Comparison of ENCODE assay signal across 8 mouse cellular contexts in genomic region chr2:168929691-168930090, GRCm38 (mm10). TPM values are rescaled to one million over a fixed set of nuclear protein-coding genes. Genes with fewer than 3 reads are reported as not detected.
A peak's percentile ranks its signal among the peaks of the same experiment; 100 is the strongest.
DNase-seq lines count a peak whose midpoint lies in the region; ATAC-seq and TF ChIP-seq lines count a peak whose summit lies in the region.

No protein-coding gene starts in this region.

- no peak overlapping the region for H3K9ac ChIP-seq in forebrain, postnatal 0 days
- no peak overlapping the region for H3K9ac ChIP-seq in forebrain, embryonic 12.5 days
- no peak overlapping the region for H3K9ac ChIP-seq in embryonic facial prominence, embryonic 14.5 days (ENCODE audit: low read depth, low read length)

- no peaks in the 10 kb centered on the region for H3K79me2 ChIP-seq in C2C12 (ENCODE audit: control insufficient read depth, insufficient read depth)

- H3ac ChIP-seq in C2C12 (ENCODE audit: control insufficient read depth, insufficient read length, low read depth), result no peak overlapping the region

- peaks cover 33% of the 10 kb centered on the region; the same call in 1 of the 2 replicates for H3K36me3 ChIP-seq in forebrain, postnatal 0 days (ENCODE audit: insufficient read depth)
- peaks cover 52% of the 10 kb centered on the region for H3K36me3 ChIP-seq in forebrain, embryonic 12.5 days (replicated peaks)
- H3K36me3 ChIP-seq in C2C12 (ENCODE audit: control insufficient read depth, insufficient read depth), result peaks cover 54% of the 10 kb centered on the region
- peaks cover 70% of the 10 kb centered on the region for H3K36me3 ChIP-seq in embryonic facial prominence, embryonic 14.5 days (ENCODE audit: control insufficient read depth, insufficient read depth, low read length)

- peak; percentile 72 for DNase-seq in forebrain, postnatal 0 days
- DNase-seq in adrenal gland, postnatal 36 days, result peak; percentile 69 to 79
- DNase-seq in embryonic facial prominence, embryonic 14.5 days (ENCODE audit: low spot score), result peak; percentile 58
- DNase-seq in layer of hippocampus, adult 11-12 months (ENCODE audit: low spot score), result peak; percentile 80
- peak; percentile 75 for DNase-seq in lung, postnatal 14 days
- peak; percentile 59 to 87 for DNase-seq in spleen, postnatal 4 days (ENCODE audit: low spot score in 2 of 2)

- 23% methylated on average over 10 of the region's 10 CpGs for WGBS in forebrain, postnatal 0 days
- 28% methylated on average over 10 of the region's 10 CpGs for WGBS in forebrain, embryonic 12.5 days
- WGBS in embryonic facial prominence, embryonic 14.5 days, result 23% methylated on average over 10 of the region's 10 CpGs

- no peak for ATAC-seq in forebrain, postnatal 0 days
- no peak for ATAC-seq in forebrain, embryonic 12.5 days (ENCODE audit: low FRiP score)
- no peak for ATAC-seq in embryonic facial prominence, embryonic 14.5 days (ENCODE audit: low read depth)

- no peaks in the 10 kb centered on the region for H3K27me3 ChIP-seq in forebrain, postnatal 0 days (ENCODE audit: insufficient read depth, low read length)
- no peaks in the 10 kb centered on the region for H3K27me3 ChIP-seq in forebrain, embryonic 12.5 days
- H3K27me3 ChIP-seq in C2C12 (ENCODE audit: control insufficient read depth, insufficient read depth, insufficient read length), result no peaks in the 10 kb centered on the region
- no peaks in the 10 kb centered on the region for H3K27me3 ChIP-seq in embryonic facial prominence, embryonic 14.5 days (replicated peaks; ENCODE audit: control insufficient read depth, insufficient read depth, low read length)

- TF ChIP-seq CTCF in forebrain, postnatal 0 days (IDR thresholded peaks at IDR 0.05; ENCODE audit: low read depth), result peak; percentile 77
- TF ChIP-seq CTCF in C2C12 (IDR thresholded peaks at IDR 0.05; ENCODE audit: control insufficient read depth, insufficient read depth, insufficient read length), result peak; percentile 3

- H3K4me1 ChIP-seq in forebrain, postnatal 0 days (ENCODE audit: insufficient read depth), result no peaks in the 10 kb centered on the region
- H3K4me1 ChIP-seq in forebrain, embryonic 12.5 days, result no peaks in the 10 kb centered on the region
- H3K4me1 ChIP-seq in embryonic facial prominence, embryonic 14.5 days (ENCODE audit: control insufficient read depth, insufficient read depth, low read length), result no peaks in the 10 kb centered on the region

- H3K79me3 ChIP-seq in C2C12 (ENCODE audit: low read depth), result no peaks in the 10 kb centered on the region

- no peaks in the 10 kb centered on the region for H3K9me3 ChIP-seq in forebrain, postnatal 0 days (ENCODE audit: low read length)
- H3K9me3 ChIP-seq in forebrain, embryonic 12.5 days, result no peaks in the 10 kb centered on the region
- no peaks in the 10 kb centered on the region for H3K9me3 ChIP-seq in embryonic facial prominence, embryonic 14.5 days (ENCODE audit: control insufficient read depth, low read length)

- no peak overlapping the region for H3K27ac ChIP-seq in forebrain, postnatal 0 days (ENCODE audit: low read depth, low read length)
- H3K27ac ChIP-seq in forebrain, embryonic 12.5 days, result no peak overlapping the region
- no peak overlapping the region for H3K27ac ChIP-seq in embryonic facial prominence, embryonic 14.5 days (replicated peaks; ENCODE audit: low read depth, low read length)

- no peak overlapping the region for H3K4me3 ChIP-seq in forebrain, postnatal 0 days (ENCODE audit: low read depth, low read length)
- no peak overlapping the region for H3K4me3 ChIP-seq in forebrain, embryonic 12.5 days (replicated peaks)
- no peak overlapping the region for H3K4me3 ChIP-seq in C2C12 (ENCODE audit: insufficient read depth, poor library complexity, severe bottlenecking)
- H3K4me3 ChIP-seq in embryonic facial prominence, embryonic 14.5 days (ENCODE audit: low read depth, low read length), result no peak overlapping the region

- H3K4me2 ChIP-seq in forebrain, postnatal 0 days (ENCODE audit: low read depth), result no peak overlapping the region
- no peak overlapping the region for H3K4me2 ChIP-seq in forebrain, embryonic 12.5 days
- no peak overlapping the region for H3K4me2 ChIP-seq in embryonic facial prominence, embryonic 14.5 days (ENCODE audit: low read depth, low read length)

TF ChIP-seq in C2C12, 6 proteins besides CTCF, POLR2A, EP300 and RAD21:
- TF ChIP-seq FOSL1 (IDR thresholded peaks at IDR 0.05; ENCODE audit: insufficient read depth, low read length, poor library complexity, severe bottlenecking) (no peak), MAX (IDR thresholded peaks at IDR 0.05) (no peak)

RNA-seq across cellular contexts. Expression of gene Zfp64, which starts 25.7 kb away (rescaled TPM):
- total RNA-seq in forebrain, postnatal 0 days (2014; rRNA removed), result 26.0 and 32.3 TPM in 2 replicates
- 27.6 and 29.6 TPM in 2 replicates for polyA plus RNA-seq in forebrain, postnatal 0 days (2015; fragmentation: Nextera tagmentation; extraction: Ambion mirVana)
- 35.5 and 38.0 TPM in 2 replicates for polyA plus RNA-seq in forebrain, embryonic 12.5 days (2016; fragmentation: Nextera tagmentation; extraction: Ambion mirVana)
- polyA plus RNA-seq in C2C12 (2012; fragmentation: generic; extraction: Trizol), result 28.1 TPM
- total RNA-seq in adrenal gland, postnatal 36 days (2021), result 10 to 100 TPM; 16.9 to 18.4 TPM
- 39.0 and 41.9 TPM in 2 replicates for polyA plus RNA-seq in embryonic facial prominence, embryonic 14.5 days (2014; fragmentation: Nextera tagmentation; extraction: Ambion mirVana)
